Mouse (Mus musculus): ENCODE measurements around the gene Nr1d1. TPM values are rescaled to one million over a fixed set of nuclear protein-coding genes. Genes with fewer than 3 reads are reported as not detected.

Gene Nr1d1
- polyA plus RNA-seq, 1 experiment, result 119 TPM

- no peak for DNase-seq (ENCODE audit: low spot score)
Measured at GRCm38 (mm10) chr11:98770096-98770975, 4.8 kb downstream of the Nr1d1 start.

- no peak for DNase-seq (ENCODE audit: low spot score)
Measured at GRCm38 (mm10) chr11:98769007-98769954, 5.9 kb downstream of the Nr1d1 start.

DNA sequence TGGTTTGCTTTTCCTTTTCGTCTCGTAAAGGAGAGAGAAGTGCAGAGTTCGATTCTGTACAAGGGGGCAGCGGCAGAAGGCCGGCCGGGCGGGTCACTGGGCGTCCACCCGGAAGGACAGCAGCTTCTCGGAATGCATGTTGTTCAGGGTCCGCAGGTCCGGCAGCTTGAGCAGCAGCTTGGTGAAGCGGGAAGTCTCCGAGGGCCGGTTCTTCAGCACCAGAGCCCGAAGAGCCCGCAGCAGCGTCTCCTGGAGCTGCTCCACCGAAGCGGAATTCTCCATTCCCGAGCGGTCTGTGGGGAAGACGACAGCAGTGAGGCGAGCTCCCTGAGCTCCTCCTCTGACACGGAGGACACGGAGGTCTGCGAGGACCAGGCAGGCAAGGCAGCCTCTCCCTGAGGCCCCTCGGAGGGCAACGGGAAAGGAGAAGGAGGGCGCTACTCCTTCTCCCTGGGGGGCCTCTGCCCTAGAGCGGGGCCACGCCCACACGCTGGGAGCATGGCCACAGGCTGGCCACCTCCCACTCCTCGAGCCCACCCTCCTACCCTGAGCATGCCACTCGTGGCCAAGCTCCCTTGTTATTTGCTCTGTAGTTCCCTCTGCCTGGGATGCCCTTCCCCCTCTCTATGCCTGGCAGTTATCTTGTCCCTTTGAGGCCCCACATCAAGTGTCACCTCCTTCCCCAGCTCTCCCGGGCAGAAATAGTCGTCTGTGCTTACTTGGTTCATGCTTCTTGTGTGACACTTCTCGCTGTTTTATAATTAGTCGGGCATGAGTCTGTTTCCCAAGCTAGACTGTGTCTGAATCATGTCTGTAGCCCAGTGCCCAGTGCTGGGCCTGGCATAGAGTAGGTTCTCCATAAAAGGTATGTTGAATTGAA lies 6.8 kb downstream of the Nr1d1 start:
- no peak for DNase-seq (ENCODE audit: low spot score)

DNA sequence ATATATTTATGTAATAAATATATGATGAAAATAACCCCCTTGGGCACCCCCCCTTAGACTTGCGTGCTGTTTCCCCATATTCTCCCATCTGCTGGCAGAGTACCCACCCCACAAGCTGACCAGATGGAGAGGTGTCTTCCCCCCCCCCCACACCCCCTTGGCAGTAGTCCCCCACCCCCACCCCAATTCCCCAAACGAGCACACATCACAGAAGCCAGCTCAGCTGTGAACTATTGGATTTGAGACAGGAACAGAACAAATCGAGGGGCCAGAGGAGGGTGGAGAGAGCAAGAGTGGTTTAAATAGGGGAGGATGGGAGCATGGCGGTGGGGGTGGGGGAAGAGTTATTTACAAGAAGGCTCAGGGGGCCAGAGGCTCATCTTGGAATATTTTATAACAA lies 7.4 kb downstream of the Nr1d1 start:
- DNase-seq (ENCODE audit: low spot score), result no peak

DNA sequence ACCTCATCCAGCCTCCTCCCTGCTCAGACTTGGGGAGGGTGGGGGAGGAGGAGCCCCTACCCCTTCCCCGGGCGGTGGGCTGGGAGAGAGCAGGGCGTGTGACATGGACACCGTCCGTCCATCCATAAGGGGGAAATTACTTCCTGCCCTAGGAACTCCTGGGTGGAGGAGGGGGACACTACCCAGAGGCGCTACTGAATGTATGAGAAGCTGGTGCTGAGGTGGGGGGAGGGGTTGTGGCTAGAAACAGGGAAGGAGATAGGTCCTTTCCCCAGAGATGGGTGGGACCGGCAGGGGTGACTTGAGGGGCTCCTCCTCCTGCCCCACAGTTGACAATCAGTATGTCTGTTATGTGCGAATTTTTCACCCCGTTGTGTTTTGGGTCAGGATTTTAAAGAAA lies 7.9 kb downstream of the Nr1d1 start:
- DNase-seq (ENCODE audit: low spot score), result no peak

DNA sequence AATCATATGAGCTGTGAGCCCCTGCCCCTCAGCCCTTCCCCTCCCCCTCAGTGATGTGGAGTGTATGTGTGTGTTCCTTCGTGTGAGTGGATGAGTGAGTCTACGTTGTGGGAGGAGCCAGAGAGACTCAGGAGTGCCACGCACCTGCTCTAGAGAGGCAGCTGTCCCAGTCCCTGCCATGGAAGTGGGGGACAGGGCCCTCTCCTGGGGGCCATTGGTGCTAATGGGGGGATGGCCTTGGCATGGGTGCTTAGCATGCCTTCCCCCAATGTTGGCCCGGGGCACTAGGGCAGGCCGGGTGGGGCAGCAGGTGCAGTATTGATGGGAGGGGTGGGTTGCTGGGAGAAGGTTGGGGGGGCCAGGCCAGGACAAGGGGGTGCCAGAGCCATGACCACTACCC lies 8.3 kb downstream of the Nr1d1 start:
- no peak for DNase-seq (ENCODE audit: low spot score)

DNA sequence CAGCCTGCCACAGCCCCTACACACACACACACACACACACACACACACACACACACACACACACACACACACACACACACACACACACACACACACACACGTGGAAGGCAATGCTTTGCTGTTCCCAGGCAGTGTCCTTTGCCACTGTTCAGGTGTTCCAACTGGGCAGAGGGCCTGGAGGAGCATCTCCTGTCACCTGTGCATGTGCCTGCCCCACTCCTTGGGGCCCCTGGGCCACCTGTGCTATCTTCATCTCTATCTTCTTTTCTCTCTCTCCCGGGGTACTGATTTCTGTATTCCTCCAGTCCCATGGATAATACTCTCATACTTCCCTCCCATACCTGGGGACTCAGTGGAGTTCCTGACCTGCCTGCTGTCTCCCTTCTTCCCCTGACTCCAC lies 8.8 kb downstream of the Nr1d1 start:
- DNase-seq (ENCODE audit: low spot score), result no peak

- no peak for DNase-seq (ENCODE audit: low spot score)
Measured at GRCm38 (mm10) chr11:98765421-98766309, 9.5 kb downstream of the Nr1d1 start.

GRCm38 (mm10) chr11:98764746-98765145 lies 10.4 kb downstream of the Nr1d1 start:
- DNase-seq (ENCODE audit: low spot score), result no peak

DNA sequence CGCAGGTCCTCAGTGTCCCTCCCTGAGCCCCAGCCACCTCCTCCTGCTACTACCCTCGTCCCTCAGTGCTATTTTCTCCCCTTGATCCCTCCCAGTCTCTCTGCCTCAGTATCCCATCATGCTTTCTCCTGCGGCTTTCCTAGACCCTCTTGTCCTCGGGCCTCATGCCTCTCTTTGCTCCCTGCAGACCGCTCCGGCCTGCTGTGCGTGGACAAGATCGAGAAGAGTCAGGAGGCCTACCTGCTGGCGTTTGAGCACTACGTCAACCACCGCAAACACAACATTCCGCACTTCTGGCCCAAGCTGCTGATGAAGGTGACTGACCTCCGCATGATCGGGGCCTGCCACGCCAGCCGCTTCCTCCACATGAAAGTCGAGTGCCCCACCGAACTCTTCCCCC lies 11.0 kb downstream of the Nr1d1 start:
- DNase-seq (ENCODE audit: low spot score), result no peak

DNA sequence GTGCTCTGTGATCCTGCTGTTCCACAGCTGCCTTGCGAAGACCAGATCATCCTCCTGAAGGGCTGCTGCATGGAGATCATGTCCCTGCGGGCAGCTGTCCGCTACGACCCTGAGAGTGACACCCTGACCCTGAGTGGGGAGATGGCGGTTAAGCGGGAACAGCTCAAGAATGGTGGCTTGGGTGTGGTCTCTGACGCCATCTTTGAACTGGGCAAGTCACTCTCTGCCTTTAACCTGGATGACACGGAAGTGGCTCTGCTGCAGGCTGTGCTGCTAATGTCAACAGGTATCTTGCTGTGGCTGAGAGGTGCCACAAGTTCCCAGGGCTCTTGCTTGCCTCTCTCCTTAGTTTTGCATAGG lies 11.7 kb downstream of the Nr1d1 start:
- DNase-seq (ENCODE audit: low spot score), result no peak

- DNase-seq (ENCODE audit: low spot score), result no peak
Measured at GRCm38 (mm10) chr11:98762756-98763501, 12.2 kb downstream of the Nr1d1 start.

DNA sequence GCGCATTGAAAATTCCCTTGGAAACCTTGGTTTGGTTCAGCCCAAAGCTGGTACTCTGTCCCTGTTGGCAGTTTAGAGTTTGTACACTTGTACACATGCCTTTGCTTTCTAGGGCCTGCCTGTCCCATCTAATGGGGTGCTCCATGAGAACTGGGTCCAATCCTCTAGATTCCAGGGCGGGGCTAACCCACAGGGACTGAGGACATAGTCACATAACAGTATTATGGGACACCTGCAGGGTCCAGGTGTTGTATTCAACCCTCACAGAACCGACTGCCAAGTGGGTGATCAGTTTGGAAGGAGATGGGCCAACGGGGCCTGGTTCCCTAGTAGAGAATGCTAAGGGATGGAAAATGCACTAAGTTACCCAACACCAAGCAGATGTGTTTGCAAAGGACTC lies 13.2 kb downstream of the Nr1d1 start:
- DNase-seq (ENCODE audit: low spot score), result no peak

- DNase-seq (ENCODE audit: low spot score), result no peak
Measured at GRCm38 (mm10) chr11:98756711-98757110, 18.4 kb downstream of the Nr1d1 start.

- DNase-seq (ENCODE audit: low spot score), result no peak
Measured at GRCm38 (mm10) chr11:98755726-98756380, 19.3 kb downstream of the Nr1d1 start.

- peak; percentile 56 for DNase-seq (ENCODE audit: low spot score)
Measured at GRCm38 (mm10) chr11:98754621-98755181, 20.4 kb downstream of the Nr1d1 start.

- DNase-seq (ENCODE audit: low spot score), result peak; percentile 21
Measured at GRCm38 (mm10) chr11:98754151-98754620, 20.9 kb downstream of the Nr1d1 start.

DNA sequence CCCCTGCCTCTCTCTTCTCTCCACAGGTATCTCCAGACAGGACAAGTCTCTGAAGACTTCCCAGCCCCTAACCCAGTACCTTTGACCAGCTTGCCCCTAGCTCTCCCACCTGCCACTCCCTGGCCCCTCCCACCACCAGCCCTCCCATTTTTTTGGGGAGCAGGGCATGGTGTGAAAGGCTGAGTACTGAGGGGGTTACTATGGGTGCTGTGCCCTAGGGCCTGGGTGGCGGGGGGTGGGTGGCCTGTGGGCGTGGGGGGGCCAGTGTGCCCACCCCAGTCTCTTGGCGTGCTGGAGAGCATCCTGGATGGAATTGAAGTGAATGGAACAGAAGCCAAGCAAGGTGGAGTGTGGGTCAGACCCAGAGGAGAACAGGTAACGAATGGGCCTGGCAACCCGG lies 21.9 kb downstream of the Nr1d1 start:
- no peak for DNase-seq (ENCODE audit: low spot score)

DNA sequence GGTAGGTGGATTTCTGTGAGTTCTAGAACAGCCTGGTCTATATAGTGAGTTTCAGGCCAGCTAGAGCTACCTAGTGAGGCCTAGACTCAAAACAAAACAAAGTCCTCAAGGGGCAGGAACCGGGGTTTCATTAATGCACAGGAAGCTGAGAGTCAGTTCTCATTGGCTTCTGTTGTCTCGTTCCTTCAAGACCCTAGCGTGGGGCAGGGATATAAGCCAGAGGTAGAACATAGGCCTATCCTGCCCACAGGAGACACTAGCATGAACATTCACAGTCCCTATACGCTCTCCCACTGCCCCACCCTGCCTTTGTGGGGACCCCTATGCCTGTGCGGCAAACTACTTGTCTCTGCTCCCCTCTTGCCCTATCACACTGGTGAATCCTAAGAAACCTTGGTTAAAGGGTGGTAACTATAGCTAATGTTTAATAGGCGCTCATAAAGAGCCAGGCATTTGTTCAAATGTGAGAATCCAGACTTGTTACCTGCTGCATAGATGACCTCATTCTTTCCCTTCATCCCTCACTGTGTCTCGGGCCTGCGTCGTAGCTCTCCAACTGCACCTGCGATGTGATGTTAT lies 22.5 kb downstream of the Nr1d1 start:
- peak; percentile 19 for DNase-seq (ENCODE audit: low spot score)

All from urinary bladder, adult 2 months (tissue).